Mouse (Mus musculus): ENCODE data around the gene Spg7.
"Not testable (repeated sequence)": the region's sequence is repeated elsewhere in the genome, so short reads cannot be mapped to it uniquely, and the experiment has no call there.

The Spg7 gene

DNA sequence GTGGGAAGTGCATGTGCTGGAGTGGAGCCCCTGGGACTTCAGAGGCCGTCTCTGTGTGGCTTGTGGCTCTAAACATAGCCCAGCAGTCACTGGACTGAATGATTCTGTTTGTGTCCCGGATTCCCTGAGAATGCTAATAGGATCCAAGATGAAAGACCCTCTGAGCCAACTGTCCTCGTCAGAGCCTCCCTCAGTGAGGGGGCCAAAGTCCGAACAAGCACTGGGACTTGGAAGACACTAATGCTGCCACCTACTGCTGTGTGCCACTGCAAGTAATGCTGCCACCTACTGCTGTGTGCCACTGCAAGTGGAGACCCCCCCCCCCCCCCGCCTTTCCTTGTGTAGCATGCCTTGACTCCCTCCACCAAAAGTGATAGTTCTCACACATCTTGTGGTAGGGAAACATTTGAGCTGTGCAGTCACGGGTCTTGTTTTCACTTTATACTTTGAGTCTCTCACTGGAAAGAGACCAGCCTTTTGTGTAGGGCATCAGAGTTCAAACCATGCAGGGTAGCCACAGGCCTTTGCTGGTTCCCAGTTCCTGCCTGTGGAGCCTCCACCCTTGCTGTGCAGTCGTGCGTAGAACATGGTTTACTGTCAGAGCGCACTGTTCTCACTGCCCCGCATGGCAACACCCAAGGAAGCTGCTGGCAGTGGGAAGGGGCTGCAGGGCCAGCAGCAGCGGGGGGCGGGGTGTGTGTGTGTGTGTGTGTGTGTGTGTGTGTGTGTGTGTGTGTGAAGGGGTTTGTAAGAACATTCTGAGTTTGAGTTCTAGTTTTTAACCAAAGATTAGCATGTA is 35.2 kb downstream of the Spg7 start:
- peak; percentile 76 to 77 for DNase-seq (ENCODE audit: low spot score in 2 of 2)

- DNase-seq (ENCODE audit: low spot score in 2 of 2): no peak
These were observed 37.5 kb downstream of the Spg7 start for GRCm38 (mm10) chr8:123100288-123100687.

DNA sequence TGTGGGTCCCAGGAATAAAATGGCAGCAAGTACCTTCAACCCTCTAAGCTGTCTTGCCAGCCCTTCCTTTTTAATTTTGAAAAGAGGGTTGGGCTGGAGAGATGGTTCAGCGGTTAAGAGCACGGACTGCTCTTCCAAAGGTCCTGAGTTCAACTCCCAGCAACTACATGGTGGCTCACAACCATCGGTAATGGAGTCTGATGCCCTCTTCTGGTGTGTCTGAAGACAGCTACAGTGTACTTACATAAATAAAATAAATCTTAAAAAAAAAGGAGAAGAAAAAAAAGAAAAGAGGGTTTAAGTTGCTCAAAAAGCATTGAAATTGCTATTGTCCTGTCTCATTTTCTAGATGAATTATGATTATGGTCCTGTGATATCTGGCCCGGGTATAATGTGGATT is 38.5 kb downstream of the Spg7 start:
- no peak for DNase-seq (ENCODE audit: low spot score in 2 of 2)

DNA sequence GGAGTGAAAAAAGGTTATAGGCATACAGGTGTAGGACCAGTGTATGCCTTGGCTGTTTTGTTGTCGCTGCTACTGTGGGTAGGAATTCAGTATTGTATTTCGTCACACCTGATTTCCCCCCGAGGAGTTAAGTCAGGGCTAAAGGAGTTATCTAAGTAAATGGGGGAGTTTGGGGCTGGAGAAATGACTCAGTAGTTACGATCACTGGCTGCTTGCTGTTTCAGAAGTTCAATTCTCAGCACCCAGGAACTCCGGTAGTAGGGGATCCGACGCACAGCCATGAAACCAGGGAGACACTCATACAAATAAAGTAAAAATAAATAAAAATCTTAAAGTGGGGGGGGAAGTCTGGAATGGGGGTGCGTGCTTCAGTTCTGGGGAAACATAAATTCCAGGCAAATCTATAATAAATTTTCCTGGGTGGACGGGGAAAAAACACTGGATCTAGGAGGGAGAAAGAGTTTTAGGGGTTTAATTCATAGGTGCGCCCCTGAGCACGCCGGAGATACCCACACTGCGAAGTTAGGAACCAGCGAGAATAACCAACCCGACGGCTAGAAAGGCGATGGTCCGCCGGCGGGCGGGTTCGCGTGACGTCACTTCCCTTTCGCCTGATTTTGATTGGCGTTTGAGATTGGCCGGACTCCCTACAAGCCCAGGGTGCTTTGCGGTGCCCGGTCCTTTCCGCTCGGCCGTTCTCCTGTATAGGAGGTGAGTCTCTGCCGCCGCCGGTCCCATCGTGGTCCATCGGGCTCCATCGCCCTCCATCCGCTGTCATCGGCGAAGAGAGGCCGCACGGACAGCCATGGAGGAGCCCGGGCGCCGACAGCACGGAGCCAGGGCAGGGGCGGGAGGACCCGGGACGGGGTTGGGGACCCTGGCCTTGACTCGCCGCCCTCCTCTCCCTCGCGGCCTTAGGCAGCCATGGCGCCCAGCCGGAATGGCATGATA is 39.3 kb downstream of the Spg7 start, which contains the start of gene Rpl13:
Gene Rpl13, plus strand, starts transcription at position 616 of the 951 bp plus-strand sequence.
- peak; percentile 99 for DNase-seq (ENCODE audit: low spot score in 2 of 2)

DNA sequence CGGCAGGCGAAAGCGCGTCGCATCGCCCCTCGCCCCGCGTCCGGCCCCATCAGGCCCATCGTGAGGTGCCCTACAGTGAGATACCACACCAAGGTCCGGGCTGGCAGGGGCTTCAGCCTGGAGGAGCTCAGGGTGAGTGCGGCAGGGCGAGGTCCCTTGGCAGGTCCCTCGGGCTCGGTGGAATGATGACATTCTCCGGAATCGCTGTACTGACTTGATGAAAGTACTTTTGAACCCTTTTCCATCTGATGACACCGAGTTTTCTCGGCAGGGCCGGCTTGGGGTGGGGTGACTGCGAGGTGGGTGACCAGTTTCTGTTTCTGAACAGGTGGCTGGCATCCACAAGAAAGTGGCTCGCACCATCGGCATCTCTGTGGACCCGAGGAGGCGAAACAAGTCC is 40.1 kb downstream of the Spg7 start:
- DNase-seq (ENCODE audit: low spot score in 2 of 2): not testable (repeated sequence)

DNA sequence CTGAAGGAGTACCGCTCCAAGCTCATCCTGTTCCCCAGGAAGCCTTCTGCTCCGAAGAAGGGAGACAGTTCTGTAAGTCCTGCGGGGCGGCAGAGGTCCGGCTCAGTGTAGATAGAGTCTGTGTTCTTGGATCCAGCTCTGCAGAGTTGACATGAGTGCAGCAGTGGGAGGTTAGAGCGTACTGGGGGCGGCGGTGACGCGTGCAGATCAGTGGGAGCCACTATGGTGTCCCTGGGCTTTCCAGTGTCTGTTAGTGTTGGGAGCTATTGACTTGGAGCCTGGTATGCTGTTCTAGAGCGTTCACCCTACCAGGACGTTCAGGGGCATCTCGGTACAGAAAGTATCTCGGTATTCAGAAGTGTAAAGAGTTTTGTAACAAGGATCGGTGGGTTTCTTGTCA is 40.5 kb downstream of the Spg7 start:
- DNase-seq (ENCODE audit: low spot score in 2 of 2): no peak

DNA sequence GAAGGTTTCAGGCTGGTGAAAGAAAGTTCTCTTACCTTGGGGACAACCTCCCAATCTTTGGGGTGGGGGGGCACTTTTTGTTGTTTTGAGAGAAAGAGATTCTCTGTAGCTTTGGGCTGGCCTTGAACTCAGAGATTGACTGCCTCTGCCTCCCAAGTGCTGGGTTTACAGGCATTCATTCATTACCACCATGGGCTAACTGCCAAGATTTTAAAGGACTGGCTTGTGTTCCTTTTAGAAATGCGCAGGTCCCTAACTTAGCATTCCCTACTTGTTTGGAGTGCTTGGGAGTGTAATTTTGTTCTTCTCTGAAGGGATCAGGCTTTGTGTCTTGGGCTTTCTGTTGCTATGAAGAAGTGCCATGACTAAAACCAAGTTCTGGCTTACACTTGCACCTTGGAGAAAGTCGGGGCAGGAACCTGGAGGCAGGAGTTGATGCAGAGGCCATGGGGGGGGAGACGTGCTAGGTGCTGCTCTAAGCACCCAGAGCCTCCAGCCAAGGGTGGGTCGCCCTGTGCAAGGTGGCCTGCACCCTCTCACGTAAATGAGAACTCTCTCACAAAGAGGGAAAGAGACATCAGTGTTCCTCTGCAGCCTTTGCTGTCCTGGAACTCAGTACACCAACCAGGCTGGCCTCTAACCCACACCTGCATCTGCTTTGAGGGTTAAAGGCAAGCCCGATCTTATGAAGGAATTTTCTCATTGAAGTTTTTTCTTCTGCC is 41.5 kb downstream of the Spg7 start:
- no peak for DNase-seq (ENCODE audit: low spot score in 2 of 2)

- DNase-seq (ENCODE audit: low spot score in 2 of 2): no peak
These were observed 43.0 kb downstream of the Spg7 start for GRCm38 (mm10) chr8:123105553-123106326.

GRCm38 (mm10) chr8:123106531-123106930 is 43.8 kb downstream of the Spg7 start:
- no peak for DNase-seq (ENCODE audit: low spot score in 2 of 2)

DNA sequence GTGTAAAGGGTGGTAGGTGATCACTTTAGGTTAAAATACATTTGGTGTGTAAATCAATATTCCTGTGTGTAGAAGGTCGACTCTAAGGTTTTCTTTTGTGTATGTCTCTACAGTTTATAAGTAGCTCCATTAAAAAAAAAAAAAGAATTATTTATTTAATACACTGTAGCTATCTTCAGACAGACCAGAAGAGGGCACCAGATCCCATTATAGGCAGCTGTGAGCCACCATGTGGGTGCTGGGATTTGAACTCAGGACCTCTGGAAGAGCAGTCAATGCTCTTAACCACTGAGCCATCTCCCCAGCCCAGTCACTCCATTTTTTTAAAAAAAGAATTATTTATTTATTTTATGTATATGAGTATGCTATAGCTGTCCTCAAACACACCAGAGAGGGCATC is 45.3 kb downstream of the Spg7 start:
- no peak for DNase-seq (ENCODE audit: low spot score in 2 of 2)

DNA sequence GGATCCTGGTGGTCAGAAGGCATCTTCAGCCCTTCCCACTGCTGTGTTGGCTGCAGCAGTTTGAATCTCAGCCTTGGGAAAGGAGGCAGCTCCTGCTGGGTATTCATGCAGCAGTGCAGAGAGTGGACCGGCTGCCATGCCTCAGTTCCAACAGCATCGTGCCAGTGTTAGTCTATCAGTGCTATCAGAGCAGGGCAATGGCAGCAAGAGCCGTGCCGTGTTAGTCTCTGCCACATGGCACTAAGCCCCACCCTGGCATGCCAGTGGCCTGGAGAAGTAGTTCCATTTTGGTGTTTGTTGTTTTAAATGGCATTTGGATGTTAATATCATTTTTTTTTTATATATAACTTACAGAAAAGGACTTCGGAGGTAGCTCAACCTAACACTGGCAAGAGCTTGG is 46.2 kb downstream of the Spg7 start:
- no peak for DNase-seq (ENCODE audit: low spot score in 2 of 2)

- DNase-seq (ENCODE audit: low spot score in 2 of 2): peak in 1 of 2 experiments; percentile 57
These were observed 47.9 kb downstream of the Spg7 start for GRCm38 (mm10) chr8:123110649-123111048.

- DNase-seq (ENCODE audit: low spot score in 2 of 2): no peak
These were observed 50.1 kb downstream of the Spg7 start for GRCm38 (mm10) chr8:123112892-123113291.

DNA sequence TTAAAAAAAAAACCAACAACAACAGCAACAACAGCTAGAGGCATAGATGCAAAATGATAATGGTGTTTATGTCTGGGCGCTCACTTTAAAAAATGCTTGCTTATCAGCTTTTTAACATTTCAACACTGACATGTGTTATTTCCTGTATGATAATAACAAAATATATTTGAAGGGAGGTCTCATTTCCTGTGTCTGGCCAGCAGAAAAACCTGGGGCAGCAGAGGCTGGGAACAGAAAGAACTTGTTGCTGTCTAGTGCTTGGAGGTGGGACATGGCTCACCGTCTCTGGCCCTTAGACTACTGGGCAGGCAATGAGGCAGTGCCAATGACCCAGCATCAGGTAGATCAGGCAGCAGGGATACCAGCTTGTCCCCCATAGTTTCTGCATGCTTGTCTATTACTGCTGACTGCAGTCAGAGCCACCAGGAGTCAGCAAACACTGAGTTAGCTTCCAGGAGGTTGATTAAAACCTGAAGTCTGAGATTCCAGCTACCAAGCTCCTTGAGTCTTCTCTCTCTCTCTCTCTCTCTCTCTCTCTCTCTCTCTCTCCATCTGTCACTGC is 51.2 kb downstream of the Spg7 start:
- DNase-seq (ENCODE audit: low spot score in 2 of 2): no peak

GRCm38 (mm10) chr8:123114644-123115043 is 51.9 kb downstream of the Spg7 start:
- no peak for DNase-seq (ENCODE audit: low spot score in 2 of 2)

DNA sequence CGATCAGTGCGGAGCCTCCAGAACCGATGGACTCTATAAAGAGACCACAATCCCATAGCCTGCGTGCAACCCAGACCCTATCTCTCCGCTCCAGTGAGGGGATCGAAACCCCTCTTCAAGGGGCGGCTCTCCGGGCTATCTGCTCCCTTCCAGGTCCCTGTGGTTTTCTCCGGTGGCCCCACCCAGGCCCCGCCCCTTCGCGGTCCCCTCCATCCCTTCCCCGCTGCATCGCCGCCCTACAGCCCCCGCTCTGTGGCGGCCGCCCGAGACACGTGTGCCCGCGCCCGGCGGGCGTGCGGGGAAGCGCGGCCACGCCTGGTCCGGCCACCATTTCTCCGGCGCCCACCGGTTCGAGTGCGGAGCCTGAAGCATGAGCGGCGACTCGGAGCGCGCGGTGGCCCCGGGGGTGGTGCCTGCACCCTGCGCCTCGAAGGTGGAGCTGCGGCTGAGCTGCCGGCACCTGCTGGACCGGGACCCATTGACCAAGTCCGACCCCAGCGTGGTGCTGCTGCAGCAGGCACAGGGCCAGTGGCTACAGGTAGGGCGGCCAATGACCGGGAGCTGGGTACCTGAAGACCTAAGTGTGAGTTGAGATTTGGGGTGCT is 54.5 kb downstream of the Spg7 start, which contains the start of gene Cpne7:
Gene Cpne7, plus strand, starts transcription at position 248 of the 605 bp plus-strand sequence.
- peak; percentile 39 to 51 for DNase-seq (ENCODE audit: low spot score in 2 of 2)

- DNase-seq (ENCODE audit: low spot score in 2 of 2): no peak
These were observed 55.0 kb downstream of the Spg7 start for GRCm38 (mm10) chr8:123117744-123118143.

DNA sequence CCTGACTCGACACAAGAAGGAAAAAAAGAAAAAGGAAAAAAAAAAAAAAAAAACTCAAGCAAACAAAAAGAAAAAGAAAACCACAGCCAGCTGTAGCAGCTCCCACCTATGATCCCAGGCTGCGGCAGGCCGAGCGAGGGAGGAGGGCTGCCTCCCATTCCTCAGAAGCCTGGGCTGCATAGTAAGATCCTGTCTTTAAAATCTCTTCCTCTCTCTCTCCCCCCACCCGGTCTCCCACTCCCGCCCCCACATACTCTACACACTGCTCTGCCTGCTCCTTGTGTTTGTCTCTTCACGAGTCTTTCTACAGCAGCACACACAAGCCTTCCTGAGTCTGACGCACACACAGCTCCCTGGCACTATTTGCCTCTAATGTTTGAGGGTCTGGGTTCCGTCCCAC is 59.3 kb downstream of the Spg7 start:
- peak in 1 of 2 experiments; percentile 37 for DNase-seq (ENCODE audit: low spot score in 2 of 2)

DNA sequence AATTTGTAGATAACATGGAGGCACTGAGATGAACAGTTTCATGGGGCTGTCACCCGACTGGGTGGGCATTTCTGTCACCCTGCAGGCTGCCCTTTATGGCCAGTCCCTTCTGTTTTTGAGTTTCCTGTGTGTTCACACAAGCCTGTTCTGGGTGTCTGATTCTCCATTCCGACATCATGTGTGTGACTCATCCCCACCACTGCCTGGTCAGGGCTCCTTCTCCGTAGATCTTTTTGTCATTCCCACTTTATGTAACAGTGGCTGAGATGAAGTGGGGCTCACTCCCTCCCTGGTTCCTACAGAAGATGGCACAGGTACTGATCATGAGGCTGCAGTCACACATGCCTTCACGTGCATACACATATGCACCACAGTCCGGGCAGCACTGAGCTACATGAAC is 59.9 kb downstream of the Spg7 start:
- no peak for DNase-seq (ENCODE audit: low spot score in 2 of 2)

- no peak for DNase-seq (ENCODE audit: low spot score in 2 of 2)
These were observed 63.6 kb downstream of the Spg7 start for GRCm38 (mm10) chr8:123126193-123126816.

Data from right cerebral cortex, postnatal 10 days (tissue).